Mouse (Mus musculus): ENCODE data around the gene Rilpl1. TPM values are rescaled to one million over a fixed set of nuclear protein-coding genes. Genes with fewer than 3 reads are reported as not detected.

Gene Rilpl1
- polyA plus RNA-seq (2012; rRNA removed) = 3.6 and 9.5 TPM in 2 replicates

- Histone ChIP-seq H3K4me1 (replicated peaks; ENCODE audit: control insufficient read depth, insufficient read depth, low read length) (peaks cover 18% of the 10 kb centered on the region), H3K27me3 (ENCODE audit: control insufficient read depth, insufficient read depth, low read length) (no peaks in the 10 kb centered on the region), H3K27ac (ENCODE audit: control insufficient read depth, insufficient read depth, low read length) (no peak within 1 kb of the TSS), H3K4me3 (ENCODE audit: control insufficient read depth, insufficient read depth, low read length) (peak within 1 kb of the TSS; percentile 68), H3K36me3 (ENCODE audit: control insufficient read depth, insufficient read depth, low read length) (no peaks in the 10 kb centered on the region)
- peak; percentile 83 for DNase-seq
- WGBS = 1% methylated on average over 96 of the region's 96 CpGs
- peak; percentile 48; the same call in 1 of the 2 replicates for TF ChIP-seq CTCF (IDR thresholded peaks at IDR 0.05; ENCODE audit: borderline replicate concordance, control insufficient read depth, extremely low read depth, insufficient read depth, low read length, poor library complexity)
- peak; percentile 39; the same call in 1 of the 2 replicates for TF ChIP-seq POLR2A (IDR thresholded peaks at IDR 0.05; ENCODE audit: control insufficient read depth, extremely low read depth, insufficient read depth, low read length, poor library complexity)
Measured at GRCm38 (mm10) chr5:124530655-124531582, at the start of gene Rilpl1. Gene Rilpl1, minus strand, starts transcription at chr5:124531391.

GRCm38 (mm10) chr5:124578633-124579317, 47.6 kb upstream of the Rilpl1 start, which contains the start of the genes Eif2b1 and Gtf2h3:
Gene Eif2b1, minus strand, starts transcription at chr5:124579131.
Gene Gtf2h3, plus strand, starts transcription at chr5:124579140.
- TF ChIP-seq POLR2A (IDR thresholded peaks at IDR 0.05; ENCODE audit: control insufficient read depth, extremely low read depth, insufficient read depth, low read length, poor library complexity) (peak; percentile 78), CTCF (IDR thresholded peaks at IDR 0.05; ENCODE audit: borderline replicate concordance, control insufficient read depth, extremely low read depth, insufficient read depth, low read length, poor library complexity) (no peak)
- peaks cover 10% of the 10 kb centered on the region for H3K4me1 ChIP-seq (replicated peaks; ENCODE audit: control insufficient read depth, insufficient read depth, low read length)
- peak within 1 kb of the TSS; percentile 70 for H3K4me3 ChIP-seq (ENCODE audit: control insufficient read depth, insufficient read depth, low read length)
- H3K27ac ChIP-seq (ENCODE audit: control insufficient read depth, insufficient read depth, low read length) = no peak within 1 kb of the TSS
- peaks cover 15% of the 10 kb centered on the region for H3K36me3 ChIP-seq (ENCODE audit: control insufficient read depth, insufficient read depth, low read length)
- peak; percentile 92 for DNase-seq
- H3K27me3 ChIP-seq (ENCODE audit: control insufficient read depth, insufficient read depth, low read length) = no peaks in the 10 kb centered on the region
- WGBS = under 1% methylated on average over 51 of the region's 51 CpGs

GRCm38 (mm10) chr5:124575467-124575866, 44.3 kb upstream of the Rilpl1 start:
- Histone ChIP-seq H3K27ac (ENCODE audit: control insufficient read depth, insufficient read depth, low read length) (no peak overlapping the region), H3K4me1 (replicated peaks; ENCODE audit: control insufficient read depth, insufficient read depth, low read length) (peaks cover 10% of the 10 kb centered on the region), H3K36me3 (ENCODE audit: control insufficient read depth, insufficient read depth, low read length) (peaks cover 47% of the 10 kb centered on the region), H3K4me3 (ENCODE audit: control insufficient read depth, insufficient read depth, low read length) (no peak overlapping the region), H3K27me3 (ENCODE audit: control insufficient read depth, insufficient read depth, low read length) (no peaks in the 10 kb centered on the region)
- TF ChIP-seq POLR2A (IDR thresholded peaks at IDR 0.05; ENCODE audit: control insufficient read depth, extremely low read depth, insufficient read depth, low read length, poor library complexity) (no peak), CTCF (IDR thresholded peaks at IDR 0.05; ENCODE audit: borderline replicate concordance, control insufficient read depth, extremely low read depth, insufficient read depth, low read length, poor library complexity) (no peak)
- 97% methylated on average over 7 of the region's 7 CpGs for WGBS
- DNase-seq = no peak

- no peaks in the 10 kb centered on the region for H3K27me3 ChIP-seq (ENCODE audit: control insufficient read depth, insufficient read depth, low read length)
- WGBS = 95% methylated on average over 12 of the region's 12 CpGs
- TF ChIP-seq POLR2A (IDR thresholded peaks at IDR 0.05; ENCODE audit: control insufficient read depth, extremely low read depth, insufficient read depth, low read length, poor library complexity) (no peak), CTCF (IDR thresholded peaks at IDR 0.05; ENCODE audit: borderline replicate concordance, control insufficient read depth, extremely low read depth, insufficient read depth, low read length, poor library complexity) (no peak)
- H3K4me1 ChIP-seq (replicated peaks; ENCODE audit: control insufficient read depth, insufficient read depth, low read length) = no peaks in the 10 kb centered on the region
- H3K27ac ChIP-seq (ENCODE audit: control insufficient read depth, insufficient read depth, low read length) = no peak overlapping the region
- peaks cover 76% of the 10 kb centered on the region for H3K36me3 ChIP-seq (ENCODE audit: control insufficient read depth, insufficient read depth, low read length)
- H3K4me3 ChIP-seq (ENCODE audit: control insufficient read depth, insufficient read depth, low read length) = no peak overlapping the region
- no peak for DNase-seq
Measured at GRCm38 (mm10) chr5:124571068-124571467, 39.9 kb upstream of the Rilpl1 start.

- TF ChIP-seq POLR2A (IDR thresholded peaks at IDR 0.05; ENCODE audit: control insufficient read depth, extremely low read depth, insufficient read depth, low read length, poor library complexity) = no peak
- TF ChIP-seq CTCF (IDR thresholded peaks at IDR 0.05; ENCODE audit: borderline replicate concordance, control insufficient read depth, extremely low read depth, insufficient read depth, low read length, poor library complexity) = no peak
- H3K4me1 ChIP-seq (replicated peaks; ENCODE audit: control insufficient read depth, insufficient read depth, low read length) = peaks cover 7% of the 10 kb centered on the region
- H3K4me3 ChIP-seq (ENCODE audit: control insufficient read depth, insufficient read depth, low read length) = no peak overlapping the region
- no peak overlapping the region for H3K27ac ChIP-seq (ENCODE audit: control insufficient read depth, insufficient read depth, low read length)
- peak; percentile 26 for DNase-seq
- 74% methylated on average over 1 of the region's 1 CpGs for WGBS
- H3K27me3 ChIP-seq (ENCODE audit: control insufficient read depth, insufficient read depth, low read length) = no peaks in the 10 kb centered on the region
- H3K36me3 ChIP-seq (ENCODE audit: control insufficient read depth, insufficient read depth, low read length) = peaks cover 41% of the 10 kb centered on the region
Measured at GRCm38 (mm10) chr5:124555145-124555544, 24.0 kb upstream of the Rilpl1 start.

- Histone ChIP-seq H3K36me3 (ENCODE audit: control insufficient read depth, insufficient read depth, low read length) (peaks cover 30% of the 10 kb centered on the region), H3K4me3 (ENCODE audit: control insufficient read depth, insufficient read depth, low read length) (no peak overlapping the region), H3K27ac (ENCODE audit: control insufficient read depth, insufficient read depth, low read length) (no peak overlapping the region), H3K4me1 (replicated peaks; ENCODE audit: control insufficient read depth, insufficient read depth, low read length) (peaks cover 7% of the 10 kb centered on the region), H3K27me3 (ENCODE audit: control insufficient read depth, insufficient read depth, low read length) (no peaks in the 10 kb centered on the region)
- TF ChIP-seq CTCF (IDR thresholded peaks at IDR 0.05; ENCODE audit: borderline replicate concordance, control insufficient read depth, extremely low read depth, insufficient read depth, low read length, poor library complexity) (no peak), POLR2A (IDR thresholded peaks at IDR 0.05; ENCODE audit: control insufficient read depth, extremely low read depth, insufficient read depth, low read length, poor library complexity) (no peak)
- no peak for DNase-seq
- 83% methylated on average over 6 of the region's 6 CpGs for WGBS
Measured at GRCm38 (mm10) chr5:124553607-124554006, 22.4 kb upstream of the Rilpl1 start.

All from thymus, adult 2 months (tissue).